Mouse (Mus musculus): ENCODE measurements around the gene Slc5a8.

DNA sequence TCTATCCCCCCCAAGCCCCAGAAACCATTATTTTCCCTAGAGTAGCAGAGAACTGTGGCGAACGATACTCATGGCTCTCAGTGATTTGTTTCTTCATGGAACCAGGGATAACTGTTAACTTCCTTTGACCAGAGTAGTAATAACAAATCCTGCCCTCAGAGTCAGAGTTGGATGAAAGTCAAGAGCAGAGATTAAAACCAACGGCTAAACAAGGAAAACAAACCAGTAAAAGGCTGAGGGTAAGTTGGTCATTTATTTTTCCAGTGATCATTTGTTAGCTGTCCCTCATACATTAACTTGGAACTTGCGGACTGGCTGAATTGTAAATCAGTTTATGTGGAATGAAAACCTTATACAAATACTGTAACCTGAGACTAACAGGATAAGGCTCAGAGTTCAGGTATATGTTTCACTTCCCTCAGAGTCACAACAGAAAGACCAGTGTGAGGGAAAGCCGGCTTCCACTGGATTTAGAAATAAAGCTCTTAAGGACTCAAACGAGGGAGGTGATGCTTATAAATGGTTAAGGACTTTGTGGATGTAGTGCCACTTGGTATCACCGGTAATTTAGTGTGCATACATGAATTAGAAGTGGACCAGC is 36.8 kb upstream of the Slc5a8 start:
- no peak for TF ChIP-seq CTCF (IDR thresholded peaks at IDR 0.05; ENCODE audit: low read depth, low read length)
- no peak for TF ChIP-seq POLR2A (IDR thresholded peaks at IDR 0.05; ENCODE audit: insufficient read depth, low read length)
- TF ChIP-seq EP300 (IDR thresholded peaks at IDR 0.05; ENCODE audit: insufficient read depth, low read depth, low read length): no peak
